35 mouse cellular contexts compared by ENCODE assay signal in genomic region chr5:92635891-92636290, GRCm38 (mm10). TPM values are rescaled to one million over a fixed set of nuclear protein-coding genes. Genes with fewer than 3 reads are reported as not detected.
"Had no signal": no experiment of that assay in that cellular context is flagged by ENCODE, and none has a peak within 500 bp of the region (broad histone marks: within the 10 kb centered on the region; RNA-seq: fewer than 3 reads in every experiment).

No protein-coding gene starts in this region.

- H3K4me3 ChIP-seq: heart, embryonic 12.5 days; heart, embryonic 13.5 days; heart, embryonic 15.5 days; hindbrain, embryonic 10.5 days; hindbrain, embryonic 12.5 days; hindbrain, embryonic 13.5 days; hindbrain, embryonic 15.5 days; intestine, embryonic 15.5 days; kidney, embryonic 15.5 days; layer of hippocampus, adult 2 months; left cerebral cortex, adult 2 months had no signal

- H3K27ac ChIP-seq: heart, embryonic 13.5 days; heart, embryonic 15.5 days; hindbrain, embryonic 10.5 days; hindbrain, embryonic 12.5 days; hindbrain, embryonic 13.5 days; hindbrain, embryonic 14.5 days; hindbrain, embryonic 15.5 days; hindbrain, postnatal 0 days; intestine, embryonic 15.5 days; kidney, embryonic 15.5 days; kidney, postnatal 0 days; layer of hippocampus, adult 2 months; left cerebral cortex, adult 2 months had no signal

- H3K4me2 ChIP-seq: heart, embryonic 12.5 days; heart, embryonic 13.5 days; heart, embryonic 15.5 days; hindbrain, embryonic 12.5 days; hindbrain, embryonic 13.5 days; hindbrain, embryonic 14.5 days; hindbrain, embryonic 15.5 days; intestine, embryonic 15.5 days; kidney, embryonic 15.5 days had no signal

- ATAC-seq: hindbrain, embryonic 16.5 days; hindbrain, postnatal 0 days; inflammation-experienced regulatory T-cells, adult 6 months; intestine, embryonic 15.5 days; intestine, embryonic 16.5 days; intestine, postnatal 0 days had no signal

- H3K9ac ChIP-seq: heart, embryonic 12.5 days; heart, embryonic 13.5 days; heart, embryonic 15.5 days; hindbrain, embryonic 12.5 days; hindbrain, embryonic 13.5 days; hindbrain, embryonic 14.5 days; hindbrain, embryonic 15.5 days; intestine, embryonic 15.5 days; kidney, embryonic 15.5 days had no signal

- DNase-seq: heart, postnatal 10 days; heart, postnatal 14 days; heart, postnatal 36 days; heart, postnatal 4 days; kidney, adult 11 months; kidney, adult 18-20 months; kidney, adult 2 months; kidney, adult 8-10 months; kidney, adult 9 months; kidney, postnatal 10 days; kidney, postnatal 14 days; kidney, postnatal 25 days; kidney, postnatal 36 days; kidney, postnatal 4 days; layer of hippocampus, adult 9-11 months; layer of hippocampus, postnatal 36 days had no signal

- H3K27me3 ChIP-seq: heart, embryonic 12.5 days; heart, embryonic 13.5 days; heart, embryonic 15.5 days; hindbrain, embryonic 12.5 days; hindbrain, embryonic 13.5 days; hindbrain, embryonic 15.5 days; intestine, embryonic 15.5 days; kidney, embryonic 15.5 days had no signal

- H3K4me1 ChIP-seq: heart, embryonic 12.5 days; heart, embryonic 13.5 days; heart, embryonic 15.5 days; hindbrain, embryonic 10.5 days; hindbrain, embryonic 12.5 days; hindbrain, embryonic 13.5 days; hindbrain, embryonic 15.5 days; intestine, embryonic 15.5 days; kidney, embryonic 15.5 days had no signal

- H3K9me3 ChIP-seq: heart, embryonic 12.5 days; heart, embryonic 13.5 days; heart, embryonic 15.5 days; hindbrain, embryonic 10.5 days; hindbrain, embryonic 12.5 days; hindbrain, embryonic 13.5 days; hindbrain, embryonic 15.5 days; intestine, embryonic 15.5 days; kidney, embryonic 15.5 days had no signal

- H3K36me3 ChIP-seq: heart, embryonic 12.5 days; heart, embryonic 13.5 days; heart, embryonic 15.5 days; hindbrain, embryonic 10.5 days; hindbrain, embryonic 12.5 days; hindbrain, embryonic 13.5 days; hindbrain, embryonic 15.5 days; intestine, embryonic 15.5 days; kidney, embryonic 15.5 days had no signal

RNA-seq across cellular contexts. Expression of gene Ccdc158, which starts 39.2 kb away (rescaled TPM):
- total RNA-seq: heart, postnatal 14 days; heart, postnatal 25 days; heart, postnatal 36 days had no signal
- polyA plus RNA-seq: inflammation-experienced regulatory T-cells, adult 6 months had no signal
